Mouse (Mus musculus) MEL (cell line): ENCODE measurements around the gene Rad51b.

Experiments used
- CHD2 ChIP-seq: IDR thresholded peaks from 2 replicates; pipeline ENCODE4 v1.6.1; 2011; ENCODE audit warnings: low read length, improper control_type of control experiment
- CTCF ChIP-seq, 3 experiments: IDR thresholded peaks in 2 of 3; conservative IDR thresholded peaks in 1 of 3; 2 replicates each; pipeline ENCODE4 v1.5.1; 2011 to 2012; ENCODE audit warnings: low read length in 3 of 3, low read depth in 2 of 3, mild to moderate bottlenecking in 2 of 3, improper control_type of control experiment in 1 of 3, inconsistent platforms in 1 of 3, mixed read lengths in 1 of 3, moderate library complexity in 1 of 3; ENCODE audit not compliant: control insufficient read depth in 1 of 3, insufficient read depth in 1 of 3, poor library complexity in 1 of 3, severe bottlenecking in 1 of 3
- E2F4 ChIP-seq: IDR thresholded peaks from 2 replicates; pipeline ENCODE4 v1.6.1; 2011; ENCODE audit warnings: low read depth, low read length, improper control_type of control experiment, borderline replicate concordance
- MAFK ChIP-seq: IDR thresholded peaks from 2 replicates; pipeline ENCODE4 v1.6.1; 2011; ENCODE audit warnings: low read depth, mild to moderate bottlenecking, low read length, improper control_type of control experiment, borderline replicate concordance
- POLR2A ChIP-seq, 2 experiments: IDR thresholded peaks; 2 replicates each; pipeline ENCODE4 v1.6.1; 2011 to 2012; ENCODE audit warnings: low read length in 2 of 2, mild to moderate bottlenecking in 2 of 2, control low read depth in 1 of 2, improper control_type of control experiment in 1 of 2, low read depth in 1 of 2, moderate library complexity in 1 of 2; ENCODE audit not compliant: control insufficient read depth in 1 of 2, insufficient read depth in 1 of 2, poor library complexity in 1 of 2
- RCOR1 ChIP-seq: IDR thresholded peaks from 2 replicates; pipeline ENCODE4 v1.6.1; 2012; ENCODE audit warnings: low read depth, mild to moderate bottlenecking, inconsistent platforms, low read length, improper control_type of control experiment
- USF2 ChIP-seq, 2 experiments: IDR thresholded peaks; 2 replicates each; pipeline ENCODE4 v1.6.1; 2011 to 2012; ENCODE audit warnings: improper control_type of control experiment in 2 of 2, low read length in 2 of 2, borderline replicate concordance in 1 of 2, inconsistent platforms in 1 of 2, low read depth in 1 of 2, mild to moderate bottlenecking in 1 of 2; ENCODE audit not compliant: insufficient read depth in 1 of 2
- ZKSCAN1 ChIP-seq: IDR thresholded peaks from 2 replicates; pipeline ENCODE4 v1.6.1; 2012; ENCODE audit warnings: low read depth, mild to moderate bottlenecking, inconsistent platforms, low read length, improper control_type of control experiment, moderate library complexity
- ZMIZ1 ChIP-seq: IDR thresholded peaks from 2 replicates; pipeline ENCODE4 v1.6.1; 2012; ENCODE audit warnings: low read depth, mild to moderate bottlenecking, inconsistent platforms, low read length, improper control_type of control experiment, moderate library complexity

DNA sequence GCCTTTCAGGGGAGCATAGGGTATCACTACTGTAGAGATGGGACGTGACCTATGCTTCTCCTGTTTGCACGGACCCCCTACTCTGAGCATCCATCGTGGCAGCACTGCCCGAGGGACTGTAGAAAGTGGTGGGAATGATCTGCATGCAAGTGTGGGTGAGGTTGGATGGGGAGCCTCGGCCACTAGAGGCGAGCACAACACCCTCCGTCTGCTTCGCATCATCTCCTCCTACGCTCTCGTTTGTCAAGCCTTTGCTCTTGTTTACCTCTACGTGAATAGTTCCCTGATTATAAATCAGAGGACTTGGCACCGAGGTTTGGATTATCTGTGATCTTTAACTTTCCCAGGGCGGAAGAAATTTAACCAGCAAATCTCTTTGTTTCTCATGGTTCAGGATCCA is 551.5 kb downstream of the Rad51b start:
- TF ChIP-seq CTCF (IDR thresholded peaks at IDR 0.05 in 2 of 3, conservative IDR thresholded peaks at IDR 0.05 in 1 of 3; ENCODE audit: control insufficient read depth in 1 of 3, insufficient read depth in 1 of 3, low read depth in 2 of 3, low read length in 3 of 3, poor library complexity in 1 of 3, severe bottlenecking in 1 of 3) (no peak), ZKSCAN1 (no peak), POLR2A (IDR thresholded peaks at IDR 0.05; ENCODE audit: control insufficient read depth in 1 of 2, insufficient read depth in 1 of 2, low read depth in 1 of 2, low read length in 2 of 2, poor library complexity in 1 of 2) (no peak), ZMIZ1 (no peak), RCOR1 (no peak), E2F4 (no peak), CHD2 (no peak), MAFK (no peak), USF2 (IDR thresholded peaks at IDR 0.05; ENCODE audit: borderline replicate concordance in 1 of 2, insufficient read depth in 1 of 2, low read depth in 1 of 2, low read length in 2 of 2) (no peak)
